ENCODE assay signal across 8 mouse cellular contexts in the genomic region with DNA sequence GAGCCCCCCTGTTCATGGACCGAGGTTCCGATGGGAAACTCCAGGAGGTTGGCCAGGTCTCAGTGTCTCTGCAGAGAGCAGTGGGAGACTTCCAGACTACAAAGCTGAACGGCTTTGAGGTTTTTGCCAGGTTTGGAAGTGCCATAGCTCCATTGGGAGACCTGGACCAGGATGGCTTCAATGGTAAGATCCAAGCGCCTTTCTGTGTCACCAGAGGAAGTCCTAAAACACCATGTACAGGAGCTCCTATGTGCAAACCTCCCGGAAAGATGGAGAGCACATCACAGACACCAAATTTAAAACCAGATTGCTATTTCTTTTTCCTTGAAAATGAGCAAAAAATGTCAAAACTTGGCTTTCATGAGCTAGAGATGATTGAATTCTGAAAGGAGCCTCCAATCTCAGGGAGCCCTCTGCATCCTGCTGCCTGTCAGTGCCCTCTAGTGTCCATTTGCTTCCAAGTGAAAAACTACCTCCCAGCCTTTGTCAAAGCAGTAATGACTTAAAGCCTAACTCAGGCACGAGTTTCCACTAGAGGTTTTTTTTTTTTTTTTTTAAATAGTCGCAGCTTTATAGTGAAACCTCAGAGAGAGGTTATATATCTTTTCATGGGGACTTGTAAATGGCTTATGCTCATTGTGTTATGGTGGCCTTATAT. TPM values are rescaled to one million over a fixed set of nuclear protein-coding genes. Genes with fewer than 3 reads are reported as not detected.
DNase-seq lines count a peak whose midpoint lies in the region; ATAC-seq and TF ChIP-seq lines count a peak whose summit lies in the region.
"Had no signal": no experiment of that assay in that cellular context is flagged by ENCODE, and none has a peak within 500 bp of the region (broad histone marks: within the 10 kb centered on the region; RNA-seq: fewer than 3 reads in every experiment).

No protein-coding gene starts in this region.

- H3K4me3 ChIP-seq in ES-E14 (ENCODE audit: insufficient read depth in 1 of 2, low read depth in 1 of 2, low read length in 2 of 2, poor library complexity in 1 of 2, severe bottlenecking in 1 of 2): no peak overlapping the region
- no peak overlapping the region for H3K4me3 ChIP-seq in intestine, postnatal 0 days (ENCODE audit: low read depth, low read length)
- H3K4me3 ChIP-seq: limb, embryonic 12.5 days had no signal

- H3K4me2 ChIP-seq in intestine, postnatal 0 days (replicated peaks; ENCODE audit: low read depth): no peak overlapping the region
- H3K4me2 ChIP-seq: limb, embryonic 12.5 days had no signal

- no peaks in the 10 kb centered on the region for H3K9me3 ChIP-seq in ES-E14 (ENCODE audit: control insufficient read depth, insufficient read depth, low read depth, low read length)
- H3K9me3 ChIP-seq in intestine, postnatal 0 days (ENCODE audit: control insufficient read depth): no peaks in the 10 kb centered on the region
- H3K9me3 ChIP-seq: limb, embryonic 12.5 days had no signal

- H3K27ac ChIP-seq in ES-E14 (ENCODE audit: insufficient read depth, low read depth, low read length, poor library complexity, severe bottlenecking): no peak overlapping the region
- H3K27ac ChIP-seq in intestine, postnatal 0 days (ENCODE audit: low read depth, low read length): no peak overlapping the region
- H3K27ac ChIP-seq: limb, embryonic 12.5 days had no signal

- H3K9ac ChIP-seq in ES-E14 (ENCODE audit: insufficient read depth, low read depth, low read length, poor library complexity, severe bottlenecking): no peak overlapping the region
- no peak overlapping the region for H3K9ac ChIP-seq in intestine, postnatal 0 days (ENCODE audit: low read depth, low read length)
- H3K9ac ChIP-seq: limb, embryonic 12.5 days had no signal

- in situ Hi-C loops in ES-E14 (cut with MboI; ENCODE audit: low sequenced_read_pairs in 2 of 2, unreplicated experiment in 2 of 2): no loop called here

- 62% methylated on average over 7 of the region's 7 CpGs for WGBS in intestine, postnatal 0 days

- no peaks in the 10 kb centered on the region for H3K27me3 ChIP-seq in intestine, postnatal 0 days (replicated peaks; ENCODE audit: control insufficient read depth, insufficient read depth, low read length)
- H3K27me3 ChIP-seq: limb, embryonic 12.5 days had no signal

- DNase-seq in CD4-positive, CD25-positive, alpha-beta regulatory T cell, adult 2 months (ENCODE audit: low read depth, low spot score): peak; percentile 83
- DNase-seq in ES-E14 (ENCODE audit: low read depth, low spot score): peak; percentile 39
- DNase-seq in cerebellum, adult 11 months: peak; percentile 39
- DNase-seq in forelimb bud, embryonic 11.5 days (ENCODE audit: low read depth, low spot score): peak; percentile 64
- DNase-seq in left cerebral cortex, postnatal 14 days (ENCODE audit: low spot score in 2 of 2): peak; percentile 77 to 83
- DNase-seq in right cerebral cortex, adult 2 months (ENCODE audit: low spot score in 2 of 2): peak; percentile 65 to 76

- H3K36me3 ChIP-seq in ES-E14 (ENCODE audit: control insufficient read depth, insufficient read depth, low read length, poor library complexity, severe bottlenecking): no peaks in the 10 kb centered on the region
- peaks cover 48% of the 10 kb centered on the region for H3K36me3 ChIP-seq in intestine, postnatal 0 days (ENCODE audit: control insufficient read depth, insufficient read depth)

- peak; percentile 91 for TF ChIP-seq CTCF in intestine, postnatal 0 days (IDR thresholded peaks at IDR 0.05; ENCODE audit: low read depth)

- ATAC-seq in intestine, postnatal 0 days: no peak

- no peaks in the 10 kb centered on the region for H3K4me1 ChIP-seq in ES-E14 (ENCODE audit: control insufficient read depth in 2 of 2, insufficient read depth in 2 of 2, low read length in 2 of 2, poor library complexity in 1 of 2)
- no peaks in the 10 kb centered on the region for H3K4me1 ChIP-seq in intestine, postnatal 0 days (replicated peaks; ENCODE audit: control insufficient read depth, insufficient read depth, low read length)
- H3K4me1 ChIP-seq: limb, embryonic 12.5 days had no signal

- intact Hi-C loops in left cerebral cortex, postnatal 14 days (cut with DNase I): loop anchor here (5.0 to 10.0 kb wide), 3 partner anchors 49 to 146 kb away; partner anchors contain the start of gene Itgav

TF ChIP-seq in ES-E14, 5 proteins besides CTCF, POLR2A, EP300 and RAD21:
- TF ChIP-seq ZNF384 (IDR thresholded peaks at IDR 0.05; ENCODE audit: low read depth, low read length): peak; percentile 67; the same call in 1 of the 2 replicates
- TF ChIP-seq MAFK (IDR thresholded peaks at IDR 0.05; ENCODE audit: insufficient read depth, low read depth, low read length): no peak
- no peak for TF ChIP-seq HCFC1 (IDR thresholded peaks at IDR 0.05; ENCODE audit: borderline replicate concordance, insufficient read depth, low read length)
- TF ChIP-seq CHD2 (IDR thresholded peaks at IDR 0.05; ENCODE audit: low read depth, low read length): no peak
- peak; percentile 78; the same call in 1 of the 2 replicates for TF ChIP-seq ZC3H11A (IDR thresholded peaks at IDR 0.05; ENCODE audit: borderline replicate concordance, low read depth, low read length)

RNA-seq across cellular contexts. Expression of gene Fam171b, which starts 41.2 kb away (rescaled TPM):
- total RNA-seq in ES-E14 (2012; rRNA removed): 2.0 and 2.3 TPM in 2 replicates
- polyA plus RNA-seq in intestine, postnatal 0 days (2015; fragmentation: Nextera tagmentation; extraction: Ambion mirVana): 3.6 and 4.2 TPM in 2 replicates
- 100 to 1,000 TPM; 212 to 215 TPM for total RNA-seq in left cerebral cortex, postnatal 14 days (2021)

RNA-seq across cellular contexts. Expression of gene Itgav, which starts 47.1 kb away (rescaled TPM):
- total RNA-seq in ES-E14 (2012; rRNA removed): 72.4 and 92.6 TPM in 2 replicates
- 86.6 and 95.0 TPM in 2 replicates for polyA plus RNA-seq in intestine, postnatal 0 days (2015; fragmentation: Nextera tagmentation; extraction: Ambion mirVana)
- total RNA-seq in left cerebral cortex, postnatal 14 days (2021): 100 to 1,000 TPM; 100 to 105 TPM

Comparison
In these comparisons a context has a peak if more than half of its experiments do, and no peak if none do; other contexts are left out.
1. RNA of gene Fam171b, which starts 41.2 kb away (total RNA-seq): 212 to 215 TPM in left cerebral cortex, postnatal 14 days; 2.0 to 2.3 TPM in ES-E14; every median in the first group is over 10 times any median in the second.
2. Peak in every context shown above with its lines, with median percentiles within 50 percentile points of each other: DNase-seq.